Mouse (Mus musculus): ENCODE measurements around the gene Fam178b. TPM values are rescaled to one million over a fixed set of nuclear protein-coding genes. Genes with fewer than 3 reads are reported as not detected.

Gene Fam178b
- polyA plus RNA-seq, 1 experiment from 2014 or later: not detected

DNA sequence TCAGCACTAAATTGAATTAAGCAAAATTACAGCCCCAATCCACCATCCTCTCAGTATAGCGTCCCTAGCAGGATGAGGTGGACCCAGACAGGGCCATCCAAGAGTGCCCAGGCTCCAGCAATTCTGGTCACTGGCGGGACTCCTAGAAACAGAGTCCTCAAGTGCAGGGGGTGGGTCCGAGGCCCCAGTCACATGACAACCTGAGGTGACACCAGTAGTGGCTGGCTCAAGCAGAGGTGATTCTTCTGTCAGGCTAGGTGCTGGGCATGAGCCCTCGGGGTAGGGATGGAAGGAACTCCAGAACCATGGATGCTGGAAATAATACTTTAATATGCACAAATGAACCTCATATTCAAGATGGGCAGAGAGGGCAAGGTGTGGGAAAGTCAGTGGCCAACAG is 120.6 kb downstream of the Fam178b start:
- H3K27ac ChIP-seq (replicated peaks; ENCODE audit: low read depth, low read length): no peak overlapping the region
- H3K9me3 ChIP-seq (replicated peaks; ENCODE audit: control insufficient read depth, low read length): no peaks in the 10 kb centered on the region
- peaks cover 6% of the 10 kb centered on the region; the same call in 1 of the 2 replicates for H3K4me1 ChIP-seq (ENCODE audit: control insufficient read depth, insufficient read depth, low read length)
- H3K4me3 ChIP-seq (ENCODE audit: low read depth, low read length): no peak overlapping the region
- H3K27me3 ChIP-seq (ENCODE audit: control insufficient read depth, insufficient read depth, low read length): no peaks in the 10 kb centered on the region
- 73% methylated on average over 4 of the region's 4 CpGs for WGBS
- H3K9ac ChIP-seq (replicated peaks; ENCODE audit: low read length): no peak overlapping the region
- ATAC-seq (replicated peaks; ENCODE audit: insufficient number of reproducible peaks, low FRiP score, low TSS enrichment, low read depth) (no peak), DNase-seq (ENCODE audit: low spot score) (no peak)
- no peak overlapping the region for H3K4me2 ChIP-seq (ENCODE audit: low read depth, low read length)
- H3K36me3 ChIP-seq (replicated peaks; ENCODE audit: control insufficient read depth, insufficient read depth, low read depth, low read length): no peaks in the 10 kb centered on the region

DNA sequence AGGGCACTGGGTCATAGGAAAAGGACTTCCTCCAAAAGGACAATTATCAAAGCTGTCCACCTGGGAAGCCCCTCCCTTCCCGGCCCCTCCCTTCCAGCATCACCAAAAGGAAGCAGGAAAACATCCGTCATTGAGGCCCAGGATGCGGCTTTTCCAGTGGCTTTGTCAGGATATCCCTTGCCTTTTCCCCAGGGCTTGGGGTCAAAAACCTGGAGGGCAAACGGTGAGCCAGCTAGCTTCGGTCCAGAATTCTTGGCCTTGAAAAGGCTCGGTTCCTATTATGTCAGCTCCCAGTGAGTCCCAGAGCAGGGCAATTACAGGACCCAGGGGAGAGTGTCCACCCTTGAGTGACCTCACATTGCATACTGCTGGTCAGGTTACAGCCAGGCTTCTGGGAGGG is 122.1 kb downstream of the Fam178b start:
- no peak for ATAC-seq (replicated peaks; ENCODE audit: insufficient number of reproducible peaks, low FRiP score, low TSS enrichment, low read depth)
- H3K36me3 ChIP-seq (replicated peaks; ENCODE audit: control insufficient read depth, insufficient read depth, low read depth, low read length): no peaks in the 10 kb centered on the region
- H3K9ac ChIP-seq (replicated peaks; ENCODE audit: low read length): no peak overlapping the region
- no peak for DNase-seq (ENCODE audit: low spot score)
- no peak overlapping the region for H3K27ac ChIP-seq (replicated peaks; ENCODE audit: low read depth, low read length)
- H3K4me3 ChIP-seq (ENCODE audit: low read depth, low read length): no peak overlapping the region
- H3K9me3 ChIP-seq (replicated peaks; ENCODE audit: control insufficient read depth, low read length): no peaks in the 10 kb centered on the region
- WGBS: 41% methylated on average over 6 of the region's 6 CpGs
- no peak overlapping the region for H3K4me2 ChIP-seq (ENCODE audit: low read depth, low read length)
- no peaks in the 10 kb centered on the region for H3K27me3 ChIP-seq (ENCODE audit: control insufficient read depth, insufficient read depth, low read length)
- peaks cover 6% of the 10 kb centered on the region; the same call in 1 of the 2 replicates for H3K4me1 ChIP-seq (ENCODE audit: control insufficient read depth, insufficient read depth, low read length)

DNA sequence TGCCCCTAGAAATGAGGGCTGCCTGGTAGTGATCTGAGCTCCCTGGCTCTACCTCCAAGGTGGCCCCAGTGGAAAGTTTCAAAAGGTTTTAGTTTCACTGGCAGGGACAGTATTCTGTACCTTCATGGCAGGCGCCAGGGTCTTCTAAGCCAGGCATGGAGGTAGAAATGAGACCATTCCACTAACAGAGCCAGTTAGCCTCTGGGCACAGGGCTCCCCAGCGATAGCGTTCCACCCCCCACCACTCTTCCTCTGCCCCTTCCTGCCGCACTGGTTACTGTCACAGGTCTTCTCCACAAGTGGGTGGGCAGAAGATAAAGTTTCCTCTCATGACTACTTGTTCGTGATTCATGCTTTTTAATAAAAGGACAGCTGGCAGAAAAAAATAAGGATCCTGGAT is 123.1 kb downstream of the Fam178b start:
- no peak overlapping the region for H3K4me3 ChIP-seq (ENCODE audit: low read depth, low read length)
- H3K4me2 ChIP-seq (ENCODE audit: low read depth, low read length): no peak overlapping the region
- peaks cover 13% of the 10 kb centered on the region for H3K4me1 ChIP-seq (ENCODE audit: control insufficient read depth, insufficient read depth, low read length)
- 42% methylated on average over 5 of the region's 5 CpGs for WGBS
- no peaks in the 10 kb centered on the region for H3K9me3 ChIP-seq (replicated peaks; ENCODE audit: control insufficient read depth, low read length)
- no peak overlapping the region for H3K27ac ChIP-seq (replicated peaks; ENCODE audit: low read depth, low read length)
- ATAC-seq (replicated peaks; ENCODE audit: insufficient number of reproducible peaks, low FRiP score, low TSS enrichment, low read depth): no peak
- DNase-seq (ENCODE audit: low spot score): no peak
- no peaks in the 10 kb centered on the region for H3K36me3 ChIP-seq (replicated peaks; ENCODE audit: control insufficient read depth, insufficient read depth, low read depth, low read length)
- no peaks in the 10 kb centered on the region for H3K27me3 ChIP-seq (ENCODE audit: control insufficient read depth, insufficient read depth, low read length)
- no peak overlapping the region for H3K9ac ChIP-seq (replicated peaks; ENCODE audit: low read length)

DNA sequence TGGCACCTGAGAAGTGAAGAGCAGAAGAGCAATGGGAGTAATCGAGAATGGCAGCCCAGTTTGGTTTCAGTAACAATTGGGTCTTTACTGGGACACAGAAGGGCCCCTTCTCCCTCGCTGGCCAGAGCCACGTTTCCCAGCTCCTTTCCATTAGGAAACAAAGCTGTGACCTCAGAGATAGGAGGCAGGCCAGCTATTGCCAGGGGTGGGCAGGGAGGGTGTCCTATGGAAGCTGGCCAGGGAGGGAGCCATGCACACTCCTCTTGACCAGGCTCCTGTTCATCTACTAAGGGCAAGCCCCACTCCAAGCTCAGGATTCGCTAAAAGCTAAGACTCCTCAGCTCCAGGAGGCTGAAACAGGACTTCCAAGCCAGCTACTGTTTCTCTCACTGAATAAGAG is 123.7 kb downstream of the Fam178b start:
- H3K4me2 ChIP-seq (ENCODE audit: low read depth, low read length): no peak overlapping the region; the same call in 1 of the 2 replicates
- H3K4me1 ChIP-seq (ENCODE audit: control insufficient read depth, insufficient read depth, low read length): peaks cover 15% of the 10 kb centered on the region
- H3K27ac ChIP-seq (replicated peaks; ENCODE audit: low read depth, low read length): no peak overlapping the region
- peak overlapping the region; percentile 89; the same call in 1 of the 2 replicates for H3K9ac ChIP-seq (replicated peaks; ENCODE audit: low read length)
- ATAC-seq (replicated peaks; ENCODE audit: insufficient number of reproducible peaks, low FRiP score, low TSS enrichment, low read depth) (no peak), DNase-seq (ENCODE audit: low spot score) (no peak)
- H3K36me3 ChIP-seq (replicated peaks; ENCODE audit: control insufficient read depth, insufficient read depth, low read depth, low read length): no peaks in the 10 kb centered on the region
- WGBS: 3% methylated on average over 4 of the region's 4 CpGs
- H3K9me3 ChIP-seq (replicated peaks; ENCODE audit: control insufficient read depth, low read length): no peaks in the 10 kb centered on the region
- H3K4me3 ChIP-seq (ENCODE audit: low read depth, low read length): peak overlapping the region; percentile 95
- H3K27me3 ChIP-seq (ENCODE audit: control insufficient read depth, insufficient read depth, low read length): no peaks in the 10 kb centered on the region

DNA sequence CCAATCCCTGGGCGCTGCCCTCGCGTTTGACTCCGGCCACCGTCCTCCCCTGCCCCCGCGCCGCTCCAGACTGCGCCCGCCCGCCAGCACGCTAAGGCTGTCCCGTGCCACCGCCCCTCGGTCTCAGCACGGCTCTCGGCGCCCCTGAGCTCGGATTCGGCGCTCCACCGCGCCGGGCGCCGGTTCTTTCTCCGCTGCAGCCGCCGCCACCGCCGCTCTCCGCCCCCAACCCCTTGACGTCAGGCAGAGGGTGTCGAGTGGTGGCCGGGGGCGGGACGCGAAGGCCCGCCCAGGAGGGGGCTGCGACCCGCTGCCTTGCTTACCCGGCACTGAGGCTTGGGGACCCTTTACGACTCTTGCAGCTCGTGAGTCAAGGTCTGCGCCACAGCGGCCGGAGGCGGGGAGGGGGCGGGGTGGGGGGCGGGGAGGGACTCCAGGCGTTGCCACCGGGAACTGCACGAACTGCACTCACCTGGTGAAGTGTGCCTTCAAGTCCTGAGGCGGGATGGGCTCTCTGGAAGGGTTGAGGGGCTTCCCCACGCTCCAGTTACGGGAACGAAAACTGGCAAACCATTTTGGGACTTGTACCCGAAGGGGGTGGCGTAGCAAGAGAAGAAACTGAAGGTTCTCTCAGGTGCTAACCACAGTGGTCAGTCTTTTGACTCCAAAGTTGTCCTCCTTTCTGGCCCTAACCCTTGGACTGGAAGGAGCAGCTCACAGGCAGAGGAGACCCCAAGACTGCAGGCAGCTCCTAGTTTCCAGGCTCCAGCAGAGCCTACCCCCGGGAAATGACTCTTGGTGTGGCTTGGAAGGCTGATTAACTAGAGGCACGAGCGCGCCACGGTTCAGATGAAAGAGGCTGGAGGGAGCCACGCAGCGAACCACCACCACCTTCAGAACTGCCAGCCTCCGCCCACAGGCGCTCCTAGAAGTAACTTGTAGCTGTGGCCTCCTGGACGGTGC is 124.7 kb downstream of the Fam178b start, which contains the start of gene Sema4c:
Gene Sema4c, minus strand, starts transcription at position 319 of the 963 bp plus-strand sequence.
- peak within 1 kb of the TSS; percentile 96 for H3K27ac ChIP-seq (replicated peaks; ENCODE audit: low read depth, low read length)
- H3K27me3 ChIP-seq (ENCODE audit: control insufficient read depth, insufficient read depth, low read length): no peaks in the 10 kb centered on the region
- 0 out of 2 replicates have a peak, but pooled peaks cover 1% of the 10 kb centered on the region for H3K36me3 ChIP-seq (replicated peaks; ENCODE audit: control insufficient read depth, insufficient read depth, low read depth, low read length)
- WGBS: under 1% methylated on average over 61 of the region's 69 CpGs
- no peaks in the 10 kb centered on the region for H3K9me3 ChIP-seq (replicated peaks; ENCODE audit: control insufficient read depth, low read length)
- peaks cover 15% of the 10 kb centered on the region for H3K4me1 ChIP-seq (ENCODE audit: control insufficient read depth, insufficient read depth, low read length)
- H3K9ac ChIP-seq (replicated peaks; ENCODE audit: low read length): peak within 1 kb of the TSS; percentile 89
- peak within 1 kb of the TSS; percentile 78 for H3K4me2 ChIP-seq (ENCODE audit: low read depth, low read length)
- H3K4me3 ChIP-seq (ENCODE audit: low read depth, low read length): peak within 1 kb of the TSS; percentile 95
- ATAC-seq (replicated peaks; ENCODE audit: insufficient number of reproducible peaks, low FRiP score, low TSS enrichment, low read depth) (peak; percentile 57), DNase-seq (ENCODE audit: low spot score) (peak; percentile 92)

DNA sequence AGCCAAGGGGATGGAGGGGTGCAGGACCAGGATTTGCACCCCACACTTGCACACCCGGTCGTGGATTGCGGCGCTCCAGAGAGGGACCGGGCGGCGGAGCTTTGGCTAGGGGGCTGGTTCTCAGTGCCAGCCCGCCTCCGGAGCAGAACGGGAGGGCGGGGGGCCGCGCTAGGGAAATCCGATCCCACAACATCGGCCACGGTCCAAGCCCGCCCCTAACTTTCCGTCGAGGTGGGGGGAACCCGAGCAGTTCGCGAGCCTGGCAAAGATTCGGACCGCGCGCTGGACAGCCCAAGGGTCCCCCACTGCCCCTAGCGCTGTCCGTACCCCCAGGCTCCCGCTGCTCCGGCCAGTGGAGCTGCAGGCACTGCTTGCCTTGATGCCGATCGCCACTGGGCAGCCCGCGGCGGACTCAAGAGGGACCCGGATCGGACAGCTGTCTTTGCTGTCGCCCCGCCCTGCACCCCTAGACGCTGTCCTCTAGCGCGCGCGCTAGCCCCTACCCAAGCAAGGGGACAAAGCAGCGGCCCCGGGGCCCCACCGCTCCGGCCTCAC is 125.4 kb downstream of the Fam178b start:
- Histone ChIP-seq H3K9ac (replicated peaks; ENCODE audit: low read length) (peak overlapping the region; percentile 89), H3K27me3 (ENCODE audit: control insufficient read depth, insufficient read depth, low read length) (no peaks in the 10 kb centered on the region), H3K4me2 (ENCODE audit: low read depth, low read length) (peak overlapping the region; percentile 78), H3K4me1 (ENCODE audit: control insufficient read depth, insufficient read depth, low read length) (peaks cover 15% of the 10 kb centered on the region), H3K36me3 (replicated peaks; ENCODE audit: control insufficient read depth, insufficient read depth, low read depth, low read length) (peaks cover 9% of the 10 kb centered on the region), H3K4me3 (ENCODE audit: low read depth, low read length) (peak overlapping the region; percentile 95), H3K9me3 (replicated peaks; ENCODE audit: control insufficient read depth, low read length) (no peaks in the 10 kb centered on the region), H3K27ac (replicated peaks; ENCODE audit: low read depth, low read length) (peak overlapping the region; percentile 96)
- DNase-seq (ENCODE audit: low spot score) (peak; percentile 89), ATAC-seq (replicated peaks; ENCODE audit: insufficient number of reproducible peaks, low FRiP score, low TSS enrichment, low read depth) (peak; percentile 72)
- under 1% methylated on average over 44 of the region's 48 CpGs for WGBS

DNA sequence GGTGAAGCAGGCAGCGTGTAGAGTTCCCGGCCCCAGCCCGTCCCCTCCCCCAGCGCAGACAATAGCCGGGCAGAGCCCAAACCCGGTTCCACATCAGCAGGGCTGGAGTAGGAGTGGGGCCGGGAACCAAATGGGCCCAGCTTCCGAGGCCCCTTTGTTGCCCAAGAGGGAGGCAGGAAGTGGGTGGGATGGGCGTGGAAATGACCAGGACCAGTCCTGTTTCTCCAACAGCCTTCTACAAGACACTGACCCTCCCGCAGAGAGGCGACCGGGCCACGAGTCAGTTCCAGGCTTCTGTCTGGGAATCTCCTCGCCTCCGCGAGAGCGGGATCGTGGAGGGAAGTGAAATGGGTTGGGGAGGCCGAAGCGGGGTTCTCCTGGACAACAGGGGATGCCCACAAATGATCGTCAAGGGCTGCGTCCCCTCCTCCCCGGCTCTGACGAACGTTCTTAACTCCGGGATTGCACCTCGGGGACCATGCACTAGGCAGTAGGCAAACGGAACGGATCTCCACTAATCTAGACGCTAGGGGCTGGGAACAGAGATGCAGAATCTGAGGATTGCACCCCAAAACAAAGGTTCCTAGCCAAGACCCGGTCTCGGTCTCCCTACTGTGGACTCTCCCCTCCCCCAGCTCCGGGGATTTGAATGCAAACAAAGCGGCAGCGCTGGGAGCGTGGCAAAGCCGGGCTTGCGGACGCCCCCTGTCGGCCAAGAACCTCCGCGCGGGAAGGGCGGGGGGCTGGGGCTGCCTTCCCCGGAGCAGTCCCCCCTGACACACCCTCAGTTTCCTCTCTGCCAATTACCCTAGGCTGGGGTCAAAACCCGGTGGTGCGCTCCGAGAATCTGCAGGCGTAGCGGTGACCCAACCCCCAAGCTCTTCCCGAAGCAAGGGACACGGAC is 126.2 kb downstream of the Fam178b start:
- Histone ChIP-seq H3K9me3 (replicated peaks; ENCODE audit: control insufficient read depth, low read length) (no peaks in the 10 kb centered on the region), H3K9ac (replicated peaks; ENCODE audit: low read length) (peak overlapping the region; percentile 89), H3K36me3 (replicated peaks; ENCODE audit: control insufficient read depth, insufficient read depth, low read depth, low read length) (peaks cover 16% of the 10 kb centered on the region), H3K4me2 (ENCODE audit: low read depth, low read length) (peak overlapping the region; percentile 78), H3K27me3 (ENCODE audit: control insufficient read depth, insufficient read depth, low read length) (no peaks in the 10 kb centered on the region), H3K4me3 (ENCODE audit: low read depth, low read length) (peak overlapping the region; percentile 95), H3K27ac (replicated peaks; ENCODE audit: low read depth, low read length) (peak overlapping the region; percentile 96), H3K4me1 (ENCODE audit: control insufficient read depth, insufficient read depth, low read length) (peaks cover 15% of the 10 kb centered on the region)
- under 1% methylated on average over 52 of the region's 52 CpGs for WGBS
- peak; percentile 77 for ATAC-seq (replicated peaks; ENCODE audit: insufficient number of reproducible peaks, low FRiP score, low TSS enrichment, low read depth)
- DNase-seq (ENCODE audit: low spot score): peak; percentile 96
